Mouse (Mus musculus) stomach, embryonic 15.5 days (tissue): ENCODE results near the gene Pias3. TPM values are rescaled to one million over a fixed set of nuclear protein-coding genes. Genes with fewer than 3 reads are reported as not detected.
"Not testable (repeated sequence)": the region's sequence is repeated elsewhere in the genome, so short reads cannot be mapped to it uniquely, and the experiment has no call there.

Source experiments
- ATAC-seq: fragments of 200-750 bp; cut with Nextera tagmentation; 2 replicates; pipeline ENCODE4 v1.8.0; 2017; ENCODE audit warnings: low read depth, moderate number of reproducible peaks, moderate TSS enrichment; ENCODE audit not compliant: insufficient read depth, low FRiP score
- H3K27ac ChIP-seq: fragments of 300-500 bp; sonication (generic); 2 replicates; pipeline ENCODE4 v1.5.1; 2015; ENCODE audit warnings: mild to moderate bottlenecking, inconsistent platforms
- H3K27me3 ChIP-seq: fragments of 300-500 bp; sonication (generic); replicated peaks from 2 replicates; pipeline ENCODE4 v1.6.1; 2015; ENCODE audit warnings: inconsistent platforms
- H3K36me3 ChIP-seq: fragments of 300-500 bp; sonication (generic); 2 replicates; pipeline ENCODE4 v1.6.1; 2015; ENCODE audit warnings: inconsistent platforms
- H3K4me1 ChIP-seq: fragments of 300-500 bp; sonication (generic); 2 replicates; pipeline ENCODE4 v1.6.1; 2015; ENCODE audit warnings: inconsistent platforms
- H3K4me2 ChIP-seq: fragments of 300-500 bp; sonication (generic); 2 replicates; pipeline ENCODE4 v1.6.1; 2015; ENCODE audit warnings: mild to moderate bottlenecking, inconsistent platforms
- H3K4me3 ChIP-seq: fragments of 300-500 bp; sonication (generic); replicated peaks from 2 replicates; pipeline ENCODE4 v1.5.1; 2015; ENCODE audit warnings: inconsistent platforms
- H3K9ac ChIP-seq: fragments of 300-500 bp; sonication (generic); 2 replicates; pipeline ENCODE4 v1.6.1; 2015; ENCODE audit warnings: inconsistent platforms
- H3K9me3 ChIP-seq: fragments of 300-500 bp; sonication (generic); 2 replicates; pipeline ENCODE4 v1.6.1; 2016; ENCODE audit warnings: inconsistent platforms
- WGBS: fragments of 180-500 bp; shearing (Covaris S2); methylation state at CpG from one replicate; pipeline ENCODE4 v1.1.7; 2015; 5-methylcytosine and 5-hydroxymethylcytosine counted together
- polyA plus RNA-seq: library from polyadenylated mRNA; unstranded; fragments of >200 nt; fragmentation: Nextera tagmentation; extraction: Ambion mirVana; gene quantifications from 2 replicates; pipeline ENCODE4 v1.2.1, GENCODE M21; 2015

Gene Pias3
- polyA plus RNA-seq, 1 experiment from 2014 or later: 49.3 TPM

- Histone ChIP-seq H3K9ac (no peak overlapping the region), H3K27ac (no peak overlapping the region), H3K9me3 (no peaks in the 10 kb centered on the region), H3K36me3 (no peaks in the 10 kb centered on the region), H3K4me1 (no peaks in the 10 kb centered on the region), H3K27me3 (no peaks in the 10 kb centered on the region), H3K4me2 (no peak overlapping the region), H3K4me3 (no peak overlapping the region)
- WGBS: 37% methylated on average over 1 of the region's 1 CpGs
- no peak for ATAC-seq
These were observed 41.0 kb downstream of the Pias3 start for GRCm38 (mm10) chr3:96737013-96737740.

- Histone ChIP-seq H3K36me3 (no peaks in the 10 kb centered on the region), H3K4me1 (no peaks in the 10 kb centered on the region), H3K9me3 (no peaks in the 10 kb centered on the region), H3K27me3 (no peaks in the 10 kb centered on the region), H3K9ac (no peak overlapping the region), H3K4me3 (no peak overlapping the region), H3K27ac (no peak overlapping the region), H3K4me2 (no peak overlapping the region)
- 78% methylated on average over 1 of the region's 1 CpGs for WGBS
- ATAC-seq: no peak
These were observed 41.8 kb downstream of the Pias3 start for GRCm38 (mm10) chr3:96737995-96738394.

- H3K4me3 ChIP-seq, H3K36me3 ChIP-seq, H3K27me3 ChIP-seq, H3K4me1 ChIP-seq, H3K27ac ChIP-seq, H3K9me3 ChIP-seq, ATAC-seq, H3K9ac ChIP-seq, H3K4me2 ChIP-seq: not testable (repeated sequence)
These were observed 44.1 kb downstream of the Pias3 start for GRCm38 (mm10) chr3:96740279-96740678.

DNA sequence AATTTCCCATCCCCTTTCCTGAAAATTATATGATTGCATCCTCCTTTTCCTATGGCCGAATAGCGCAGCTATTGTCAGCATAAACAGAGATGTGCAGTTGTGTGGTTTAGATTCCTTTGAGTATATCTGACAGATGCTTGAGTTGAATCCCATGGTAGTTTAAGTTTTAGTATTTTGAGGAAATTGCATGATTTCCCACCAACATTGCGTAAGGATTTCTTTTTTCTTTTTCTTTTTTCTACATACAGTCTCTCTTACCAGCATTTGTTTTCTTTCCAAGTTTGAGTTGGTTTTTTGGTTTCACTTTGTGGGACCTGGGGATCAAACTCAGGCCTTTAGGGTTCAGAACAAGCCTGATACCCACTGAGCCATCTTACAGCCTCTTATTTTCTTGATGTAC is 48.2 kb downstream of the Pias3 start:
- Histone ChIP-seq H3K27me3 (no peaks in the 10 kb centered on the region), H3K4me3 (no peak overlapping the region), H3K4me1 (no peaks in the 10 kb centered on the region), H3K9ac (no peak overlapping the region), H3K4me2 (no peak overlapping the region), H3K36me3 (no peaks in the 10 kb centered on the region), H3K27ac (no peak overlapping the region), H3K9me3 (no peaks in the 10 kb centered on the region)
- ATAC-seq: no peak
- 89% methylated on average over 3 of the region's 3 CpGs for WGBS

DNA sequence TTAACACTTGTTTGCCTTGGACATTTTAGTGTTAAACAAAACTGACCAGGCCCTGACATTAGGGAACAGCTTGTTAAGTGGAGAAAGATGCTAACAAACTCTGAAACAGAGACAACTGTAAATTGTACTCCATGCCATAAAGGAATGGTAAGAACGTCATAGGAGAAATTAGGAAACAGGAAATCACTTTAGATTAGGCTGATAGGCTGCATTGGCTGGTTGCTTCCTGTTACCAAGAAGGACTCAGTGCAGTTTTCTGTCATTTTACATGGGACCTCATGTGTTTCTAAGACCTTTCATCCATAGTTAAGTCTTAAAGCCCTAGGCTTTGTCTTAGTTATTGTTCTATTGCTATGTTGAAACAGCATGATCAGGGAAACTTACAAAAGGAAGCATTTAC is 50.6 kb downstream of the Pias3 start:
- no peaks in the 10 kb centered on the region for H3K4me1 ChIP-seq
- H3K9me3 ChIP-seq: no peaks in the 10 kb centered on the region
- H3K9ac ChIP-seq: no peak overlapping the region
- 53% methylated on average over 1 of the region's 1 CpGs for WGBS
- no peak overlapping the region for H3K27ac ChIP-seq
- no peaks in the 10 kb centered on the region for H3K27me3 ChIP-seq
- H3K36me3 ChIP-seq: no peaks in the 10 kb centered on the region
- H3K4me3 ChIP-seq: no peak overlapping the region
- H3K4me2 ChIP-seq: no peak overlapping the region
- ATAC-seq: no peak

Other genes with a start within 250 kb of the Pias3 start
- gene BC107364, start 244.1 kb upstream of the Pias3 start, polyA plus RNA-seq: 0.28 and 0.37 TPM in 2 replicates
- 0.72 and 0.78 TPM in 2 replicates for gene Hfe2, start 171.2 kb upstream of the Pias3 start, polyA plus RNA-seq
- gene Txnip, start 138.4 kb upstream of the Pias3 start, polyA plus RNA-seq: 140 and 159 TPM in 2 replicates
- 1.6 and 1.8 TPM in 2 replicates for gene Gm16253, start 119.4 kb upstream of the Pias3 start, polyA plus RNA-seq
- 35.3 and 37.3 TPM in 2 replicates for gene Polr3gl, start 102.2 kb upstream of the Pias3 start, polyA plus RNA-seq
- gene Ankrd34a, start 99.7 kb upstream of the Pias3 start, polyA plus RNA-seq: 2.2 and 2.5 TPM in 2 replicates
- gene Lix1l, start 95.2 kb upstream of the Pias3 start, polyA plus RNA-seq: 6.4 and 6.9 TPM in 2 replicates
- gene Rbm8a, start 66.5 kb upstream of the Pias3 start, polyA plus RNA-seq: 113 and 128 TPM in 2 replicates
- 41.9 and 43.4 TPM in 2 replicates for gene Pex11b, start 61.0 kb upstream of the Pias3 start, polyA plus RNA-seq
- gene Gm42957, start 60.9 kb upstream of the Pias3 start, polyA plus RNA-seq: 0.06 TPM in 1 of 2 replicates, not detected in the other
- 0.80 and 0.83 TPM in 2 replicates for gene Itga10, start 50.8 kb upstream of the Pias3 start, polyA plus RNA-seq
- gene Ankrd35, start 26.3 kb upstream of the Pias3 start, polyA plus RNA-seq: 2.8 and 3.8 TPM in 2 replicates
- 6.2 and 7.3 TPM in 2 replicates for gene Nudt17, start 12.2 kb downstream of the Pias3 start, polyA plus RNA-seq
- 31.8 and 35.2 TPM in 2 replicates for gene Polr3c, start 31.2 kb downstream of the Pias3 start, polyA plus RNA-seq
- 40.4 and 42.7 TPM in 2 replicates for gene Rnf115, start 31.3 kb downstream of the Pias3 start, polyA plus RNA-seq
- 2.6 and 3.5 TPM in 2 replicates for gene Pdzk1, start 132.9 kb downstream of the Pias3 start, polyA plus RNA-seq
- gene Cd160, start 133.0 kb downstream of the Pias3 start, polyA plus RNA-seq: 0.19 and 0.46 TPM in 2 replicates
- 13.1 and 14.3 TPM in 2 replicates for gene Gja5, start 208.3 kb downstream of the Pias3 start, polyA plus RNA-seq
- gene Gpr89, start 209.0 kb downstream of the Pias3 start, polyA plus RNA-seq: 49.9 and 52.9 TPM in 2 replicates
- not detected in 2 replicates for gene Gja8, start 229.6 kb downstream of the Pias3 start, polyA plus RNA-seq